Mouse (Mus musculus) embryo, embryonic 10.5 days (tissue): ENCODE measurements around the gene Tff1.

Experiments
- DNase-seq: peaks from one replicate; pipeline ENCODE4 v3.0.0-alpha.2; 2015; ENCODE audit warnings: low spot score

The Tff1 gene

DNA sequence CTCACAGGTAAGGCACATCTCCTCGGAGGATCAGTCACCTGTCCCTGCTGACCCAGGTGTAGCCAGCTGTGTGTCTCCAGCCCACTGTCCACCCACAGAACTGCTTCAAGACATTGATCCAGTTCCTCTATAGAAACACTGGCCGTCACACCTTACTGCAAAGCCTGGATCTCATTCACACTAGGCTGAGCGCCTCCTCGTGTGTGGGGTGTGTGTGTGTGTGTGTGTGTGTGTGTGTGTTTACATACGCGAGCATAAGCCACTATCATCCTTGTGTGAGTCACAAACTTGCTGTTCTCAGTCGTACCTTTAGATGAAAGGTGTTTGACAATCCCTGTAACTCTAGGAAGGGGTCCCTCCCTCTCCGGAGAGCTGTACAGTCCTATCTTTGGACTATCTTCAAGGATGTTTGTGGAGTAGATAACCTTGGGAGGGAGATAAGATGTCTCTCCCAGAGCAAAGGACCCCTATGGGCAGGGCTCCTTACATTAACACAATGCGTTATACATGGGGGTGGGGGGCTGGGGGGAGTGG is 12.0 kb downstream of the Tff1 start:
- DNase-seq = no peak

- DNase-seq = no peak
Observed at GRCm38 (mm10) chr17:31152512-31152911, 12.6 kb downstream of the Tff1 start.

GRCm38 (mm10) chr17:31145998-31146397 is 19.1 kb downstream of the Tff1 start:
- no peak for DNase-seq

DNA sequence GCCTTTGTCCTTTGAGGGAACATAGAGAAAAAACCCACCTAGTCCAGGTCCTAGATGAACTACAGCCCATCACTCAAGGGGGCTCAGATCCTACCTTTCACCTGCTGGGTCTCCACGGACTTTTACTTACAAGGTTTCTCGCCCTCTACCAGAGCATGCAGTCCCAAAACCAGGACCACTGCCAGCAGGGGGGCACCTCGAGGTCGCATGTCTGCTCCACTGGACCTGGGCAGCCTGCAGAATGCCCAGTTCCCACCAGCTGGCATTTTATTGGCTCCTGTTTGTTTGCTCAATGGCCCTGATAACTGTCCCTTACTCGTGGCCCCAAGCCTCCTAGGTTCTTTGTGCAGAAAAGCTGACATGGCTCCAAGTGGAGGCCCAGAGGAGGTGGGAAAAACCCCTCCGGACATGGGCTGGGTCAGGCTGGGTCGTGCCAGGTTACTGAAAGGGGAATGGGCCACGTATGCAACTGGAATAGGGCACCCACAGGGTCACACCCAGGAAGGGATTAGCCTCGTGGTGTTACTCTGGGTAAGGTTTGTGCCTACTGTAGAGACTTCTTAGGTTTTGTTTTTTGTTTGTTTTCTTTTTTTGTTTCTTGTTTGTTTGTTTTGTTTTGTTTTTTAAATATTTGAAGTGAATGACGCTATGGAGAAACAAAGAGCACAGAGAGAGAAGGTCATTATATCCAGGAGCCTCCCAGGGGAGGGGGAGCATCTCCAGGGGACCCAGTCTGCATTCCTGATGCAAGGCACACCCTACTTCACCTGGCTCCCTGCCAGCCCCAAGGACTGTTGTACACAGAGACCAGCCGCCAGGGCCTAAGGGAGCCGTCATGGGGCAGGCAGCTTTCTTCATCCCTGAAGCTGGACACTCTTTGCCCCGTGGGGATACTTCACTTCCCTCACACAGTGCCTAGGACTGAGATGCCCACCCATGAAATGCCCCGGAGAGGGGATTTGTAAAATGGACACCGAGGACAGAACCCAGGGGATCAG is 20.7 kb downstream of the Tff1 start, which contains the start of gene Tff2:
Tff2 (minus strand) TSS at position 243 of the 998 bp plus-strand sequence.
- DNase-seq = no peak

DNA sequence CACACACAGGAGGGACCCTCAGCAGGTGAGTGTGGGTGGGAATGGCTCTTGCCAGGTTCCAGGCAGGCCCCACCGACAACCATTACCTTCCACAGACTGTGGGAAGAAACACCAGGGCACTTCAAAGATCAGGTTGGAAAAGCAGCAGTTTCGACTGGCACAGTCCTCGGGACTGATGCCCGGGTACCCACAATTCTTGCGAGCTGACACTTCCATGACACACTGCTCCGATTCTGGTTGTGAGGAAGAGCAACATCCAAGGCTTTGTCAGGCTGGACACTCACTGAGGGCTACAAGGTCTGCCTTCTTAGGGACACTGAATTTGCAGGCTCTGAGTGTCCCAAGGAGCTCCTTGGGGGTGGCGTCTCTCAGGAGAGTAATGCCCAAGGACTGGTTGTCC is 23.0 kb downstream of the Tff1 start:
- DNase-seq = no peak

- DNase-seq = peak; percentile 85
Observed at GRCm38 (mm10) chr17:31138398-31138797, 26.7 kb downstream of the Tff1 start.

DNA sequence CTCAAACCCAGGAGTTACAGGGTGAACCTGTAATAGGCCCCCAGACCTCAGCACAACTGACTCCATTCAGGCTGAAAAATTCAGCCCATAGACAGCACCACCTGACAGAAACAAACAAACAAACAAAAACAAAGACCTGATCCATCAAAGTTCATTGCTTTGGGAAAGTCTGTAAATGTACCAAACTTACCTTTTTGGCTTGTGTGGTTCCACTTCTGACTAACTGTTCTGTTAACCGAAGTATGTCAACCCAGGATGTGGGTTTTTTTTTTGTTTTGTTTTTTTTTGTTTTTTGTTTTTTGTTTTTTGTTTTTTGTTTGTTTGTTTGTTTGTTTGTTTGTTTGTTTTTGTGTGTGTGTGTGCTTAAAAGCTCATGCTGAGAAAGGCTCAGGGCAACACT is 28.3 kb downstream of the Tff1 start:
- no peak for DNase-seq

GRCm38 (mm10) chr17:31136291-31136690 is 28.8 kb downstream of the Tff1 start:
- no peak for DNase-seq

DNA sequence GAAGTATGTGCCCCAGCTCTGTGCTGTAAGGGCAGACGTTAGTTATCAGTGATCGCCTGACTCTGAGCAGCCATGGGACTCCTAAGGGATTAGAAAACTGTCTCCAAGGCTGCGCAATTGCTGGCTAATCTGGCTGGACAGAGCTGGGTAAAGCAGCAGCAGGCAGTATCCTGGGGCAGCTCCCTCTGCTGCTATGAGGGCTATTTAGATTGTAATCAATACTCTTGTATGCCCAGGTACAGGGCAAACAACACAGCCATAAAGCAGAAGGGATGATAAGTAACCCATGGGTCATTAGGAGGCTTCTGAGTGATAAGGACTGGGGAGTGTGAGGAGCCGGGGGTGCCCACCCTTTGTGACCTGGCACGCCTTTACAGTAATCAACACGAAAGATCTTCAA is 30.2 kb downstream of the Tff1 start:
- DNase-seq = no peak

DNA sequence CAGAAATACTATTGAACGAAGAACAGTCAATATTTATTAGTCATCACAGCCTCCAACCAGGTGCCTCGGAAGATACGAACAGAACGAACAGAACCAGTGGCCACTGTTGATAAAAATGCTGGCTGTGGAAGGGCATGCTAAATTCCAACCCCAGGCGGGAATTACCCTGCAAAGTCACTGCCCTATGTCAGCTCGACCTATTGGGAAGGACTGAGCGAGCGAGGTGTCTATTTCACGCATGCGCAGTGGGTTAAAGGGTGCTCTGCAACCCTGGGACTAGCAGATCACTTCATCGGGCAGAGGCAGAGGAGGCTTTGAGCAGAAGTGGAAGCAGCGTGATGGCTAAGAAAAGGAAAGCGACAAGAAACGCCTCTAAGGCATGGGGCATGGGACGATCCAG is 31.3 kb downstream of the Tff1 start:
- no peak for DNase-seq

GRCm38 (mm10) chr17:31131269-31131821 is 33.7 kb downstream of the Tff1 start:
- no peak for DNase-seq

GRCm38 (mm10) chr17:31129452-31129851 is 35.6 kb downstream of the Tff1 start, which contains the start of gene Tff3:
Gene Tff3, minus strand, starts transcription at chr17:31129646.
- peak; percentile 42 for DNase-seq

GRCm38 (mm10) chr17:31128708-31129318 is 36.3 kb downstream of the Tff1 start:
- no peak for DNase-seq

- peak; percentile 45 for DNase-seq
Observed at GRCm38 (mm10) chr17:31125548-31126266, 39.4 kb downstream of the Tff1 start.

DNA sequence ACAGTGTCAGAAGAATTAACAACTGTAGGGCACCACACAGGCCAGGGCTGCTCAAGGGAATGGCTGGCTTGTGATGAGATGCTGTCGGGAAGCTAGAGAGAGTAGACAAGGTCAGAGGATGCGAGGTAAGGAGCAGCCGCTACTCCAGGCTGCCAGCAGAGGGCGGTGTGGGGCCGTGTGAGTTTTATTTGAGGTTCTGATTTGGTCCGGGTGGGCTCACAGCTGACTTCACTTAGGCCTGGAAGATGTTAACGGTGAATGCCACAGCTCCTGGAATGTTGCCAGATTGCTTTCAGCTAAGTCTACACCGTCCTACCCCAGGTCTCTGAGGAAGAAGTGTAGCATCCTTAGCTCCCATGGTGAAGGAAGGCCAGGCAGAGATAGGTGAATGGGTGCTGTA is 43.1 kb downstream of the Tff1 start:
- peak; percentile 80 for DNase-seq

- DNase-seq = peak; percentile 90
Observed at GRCm38 (mm10) chr17:31119429-31119828, 45.6 kb downstream of the Tff1 start.

DNA sequence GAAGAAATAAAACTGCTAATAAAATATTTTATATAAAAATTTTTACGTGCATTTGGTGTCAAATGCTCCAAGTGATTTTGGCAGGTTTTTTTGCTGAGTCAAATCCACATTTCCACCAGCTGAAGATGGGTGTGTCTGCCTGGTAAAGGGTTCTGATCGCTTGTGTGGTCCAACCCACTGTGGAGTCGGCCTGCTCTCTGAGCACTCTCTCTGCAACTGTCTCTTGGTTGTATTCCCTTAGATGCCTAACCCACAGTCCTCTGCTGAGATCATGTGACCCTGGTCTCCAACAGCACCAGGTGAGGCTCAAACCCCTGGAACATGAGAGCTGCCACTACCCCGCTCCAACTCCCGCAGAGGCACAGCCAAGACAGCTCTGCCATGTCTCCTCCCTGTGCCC is 47.1 kb downstream of the Tff1 start:
- no peak for DNase-seq

DNA sequence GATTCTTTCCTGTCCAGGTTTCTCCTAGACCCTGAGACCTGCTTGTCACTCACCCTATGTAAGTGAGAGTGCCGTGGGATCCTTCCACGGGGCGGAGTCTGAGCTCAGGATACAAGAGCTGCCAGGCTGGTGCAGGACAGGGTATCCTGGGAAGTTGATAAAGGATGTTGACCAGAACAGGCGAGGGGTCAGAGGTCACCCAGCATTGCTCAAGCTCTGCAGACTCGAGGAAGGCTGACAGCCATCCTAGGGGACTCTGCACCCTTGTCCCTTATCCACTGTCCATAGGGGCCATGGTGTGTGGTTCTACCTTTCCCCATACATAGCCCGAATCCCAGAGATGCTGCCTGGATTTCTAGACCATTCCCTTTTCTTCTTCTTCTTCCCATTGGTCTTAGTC is 49.0 kb downstream of the Tff1 start:
- DNase-seq = no peak

GRCm38 (mm10) chr17:31113191-31113856 is 51.8 kb downstream of the Tff1 start:
- DNase-seq = peak; percentile 71
